ENCODE assay signal across 8 mouse cellular contexts in the genomic region with DNA sequence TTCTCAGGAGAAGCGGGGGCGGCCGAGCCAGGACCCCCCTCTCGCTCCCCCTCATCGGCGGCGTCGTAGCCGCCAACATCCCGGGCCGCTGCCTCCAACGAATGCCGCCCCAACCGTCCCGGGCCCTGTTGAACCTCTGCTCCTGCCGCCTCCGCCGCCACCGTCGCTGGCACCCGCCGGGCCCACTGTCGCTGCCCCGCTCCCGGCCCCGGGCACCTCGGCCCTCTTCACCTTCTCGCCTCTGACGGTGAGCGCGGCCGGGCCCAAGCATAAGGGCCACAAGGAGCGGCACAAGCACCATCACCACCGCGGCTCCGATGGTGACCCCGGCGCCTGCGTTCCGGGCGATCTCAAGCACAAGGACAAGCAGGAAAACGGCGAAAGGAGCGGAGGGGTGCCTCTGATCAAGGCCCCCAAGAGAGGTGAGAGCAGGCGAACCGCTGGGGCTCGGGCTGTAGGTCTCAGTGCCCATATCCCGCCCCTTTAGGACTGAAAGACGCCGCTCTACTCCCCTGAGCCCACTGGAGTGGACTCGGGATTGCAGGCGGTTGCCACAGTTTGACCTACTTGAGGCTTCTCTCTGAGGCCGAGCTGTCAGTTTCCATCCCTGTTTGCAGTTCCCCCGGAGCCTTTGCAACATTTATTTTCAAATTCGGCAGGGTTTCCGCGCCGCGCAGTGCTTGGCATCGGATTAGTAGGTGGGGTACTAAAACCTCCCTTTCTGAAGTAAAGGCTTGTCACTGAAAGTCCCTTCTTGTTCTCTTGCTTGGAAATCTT. TPM values are rescaled to one million over a fixed set of nuclear protein-coding genes. Genes with fewer than 3 reads are reported as not detected.
DNase-seq lines count a peak whose midpoint lies in the region; ATAC-seq and TF ChIP-seq lines count a peak whose summit lies in the region.

No protein-coding gene starts in this region.

- peak overlapping the region; percentile 95 for H3K27ac ChIP-seq in forebrain, embryonic 14.5 days (ENCODE audit: low read depth, low read length)
- peak overlapping the region; percentile 90 for H3K27ac ChIP-seq in hindbrain, embryonic 11.5 days (ENCODE audit: low read depth, low read length)
- peak overlapping the region; percentile 54 for H3K27ac ChIP-seq in small intestine, adult 2 months (ENCODE audit: insufficient read depth, low read depth, low read length)

- TF ChIP-seq POLR2A in small intestine, adult 2 months (IDR thresholded peaks at IDR 0.05; ENCODE audit: low read depth, low read length) = no peak

- H3K9ac ChIP-seq in forebrain, embryonic 14.5 days (ENCODE audit: low read length) = peak overlapping the region; percentile 94
- peak overlapping the region; percentile 95 for H3K9ac ChIP-seq in hindbrain, embryonic 11.5 days (ENCODE audit: low read depth, low read length)

- H3K36me3 ChIP-seq in forebrain, embryonic 14.5 days (ENCODE audit: control insufficient read depth, insufficient read depth, low read length) = no peaks in the 10 kb centered on the region
- no peaks in the 10 kb centered on the region for H3K36me3 ChIP-seq in hindbrain, embryonic 11.5 days (ENCODE audit: control insufficient read depth, insufficient read depth, low read length)
- peaks cover 11% of the 10 kb centered on the region for H3K36me3 ChIP-seq in megakaryocyte, embryonic 14.5 days (replicated peaks; ENCODE audit: low read length)
- no peaks in the 10 kb centered on the region for H3K36me3 ChIP-seq in small intestine, adult 2 months (ENCODE audit: control insufficient read depth, insufficient read depth, low read length)

- intact Hi-C loops in left cerebral cortex, postnatal 14 days (cut with DNase I) = loop anchor here (2.0 kb wide), 1 partner anchor 54 kb away; the partner anchor contains the start of gene Phtf1

- peaks cover 9% of the 10 kb centered on the region for H3K4me1 ChIP-seq in forebrain, embryonic 14.5 days (ENCODE audit: control insufficient read depth, insufficient read depth, low read length)
- peaks cover 2% of the 10 kb centered on the region; the same call in 1 of the 2 replicates for H3K4me1 ChIP-seq in hindbrain, embryonic 11.5 days (replicated peaks; ENCODE audit: control insufficient read depth, insufficient read depth, low read length)
- peaks cover 13% of the 10 kb centered on the region for H3K4me1 ChIP-seq in megakaryocyte, embryonic 14.5 days
- H3K4me1 ChIP-seq in small intestine, adult 2 months (ENCODE audit: control insufficient read depth, insufficient read depth, insufficient read length, low read length) = no peaks in the 10 kb centered on the region; the same call in 1 of the 2 replicates

- no peaks in the 10 kb centered on the region for H3K9me3 ChIP-seq in forebrain, embryonic 14.5 days (replicated peaks; ENCODE audit: control insufficient read depth, low read length)
- H3K9me3 ChIP-seq in hindbrain, embryonic 11.5 days (ENCODE audit: control insufficient read depth, low read length) = no peaks in the 10 kb centered on the region
- no peaks in the 10 kb centered on the region for H3K9me3 ChIP-seq in megakaryocyte, embryonic 14.5 days

- H3K4me3 ChIP-seq in forebrain, embryonic 14.5 days (ENCODE audit: low read depth, low read length) = peak overlapping the region; percentile 79
- H3K4me3 ChIP-seq in hindbrain, embryonic 11.5 days (ENCODE audit: low read depth, low read length) = peak overlapping the region; percentile 91
- peak overlapping the region; percentile 98 for H3K4me3 ChIP-seq in megakaryocyte, embryonic 14.5 days (replicated peaks)
- H3K4me3 ChIP-seq in small intestine, adult 2 months (ENCODE audit: low read depth, low read length) = peak overlapping the region; percentile 96

- H3K4me2 ChIP-seq in forebrain, embryonic 14.5 days (ENCODE audit: low read length) = peak overlapping the region; percentile 75
- H3K4me2 ChIP-seq in hindbrain, embryonic 11.5 days (replicated peaks; ENCODE audit: low read depth, low read length) = peak overlapping the region; percentile 68

- H3K27me3 ChIP-seq in forebrain, embryonic 14.5 days (replicated peaks; ENCODE audit: control insufficient read depth, insufficient read depth, low read length) = no peaks in the 10 kb centered on the region
- H3K27me3 ChIP-seq in hindbrain, embryonic 11.5 days (ENCODE audit: control insufficient read depth, insufficient read depth, low read length) = no peaks in the 10 kb centered on the region
- H3K27me3 ChIP-seq in megakaryocyte, embryonic 14.5 days (replicated peaks) = no peaks in the 10 kb centered on the region
- H3K27me3 ChIP-seq in small intestine, adult 2 months (ENCODE audit: control insufficient read depth, insufficient read depth, low read length) = no peaks in the 10 kb centered on the region

- no peak for TF ChIP-seq CTCF in small intestine, adult 2 months (IDR thresholded peaks at IDR 0.05; ENCODE audit: extremely low read depth, insufficient read length, insufficient replicate concordance, low read depth, low read length)

- peak; percentile 56 for ATAC-seq in forebrain, embryonic 14.5 days
- ATAC-seq in hindbrain, embryonic 11.5 days (ENCODE audit: low FRiP score) = peak; percentile 62

- WGBS in forebrain, embryonic 14.5 days = under 1% methylated on average over 55 of the region's 60 CpGs
- WGBS in hindbrain, embryonic 11.5 days = under 1% methylated on average over 58 of the region's 60 CpGs
- WGBS in small intestine, adult 2 months = under 1% methylated on average over 60 of the region's 60 CpGs

- DNase-seq in layer of hippocampus, adult 11-12 months (ENCODE audit: low spot score) = peak; percentile 48
- no peak for DNase-seq in layer of hippocampus, adult 9-10 months (ENCODE audit: low spot score)
- DNase-seq in adrenal gland, postnatal 25 days = peak; percentile 58
- DNase-seq in forebrain, embryonic 14.5 days (ENCODE audit: low spot score) = peak; percentile 42
- DNase-seq in hindbrain, embryonic 11.5 days (ENCODE audit: low spot score) = peak; percentile 72
- DNase-seq in left cerebral cortex, postnatal 14 days (ENCODE audit: low spot score in 2 of 2) = peak; percentile 39 to 40

RNA-seq across cellular contexts. Expression of gene Rsbn1, which starts 1.0 kb away (rescaled TPM):
- total RNA-seq in adrenal gland, postnatal 25 days (2021) = 17.7 and 20.2 TPM in 2 replicates
- 19.0 and 23.7 TPM in 2 replicates for polyA plus RNA-seq in forebrain, embryonic 14.5 days (2014; fragmentation: Nextera tagmentation; extraction: Ambion mirVana)
- 20.0 and 22.7 TPM in 2 replicates for polyA plus RNA-seq in hindbrain, embryonic 11.5 days (2014; fragmentation: Nextera tagmentation; extraction: Ambion mirVana)
- 10 to 100 TPM; 18.0 to 18.4 TPM for total RNA-seq in left cerebral cortex, postnatal 14 days (2021)
- polyA plus RNA-seq in megakaryocyte, embryonic 14.5 days (2012; ENCODE audit: insufficient read depth, low replicate concordance) = 9.0 and 18.1 TPM in 2 replicates
- polyA plus RNA-seq in small intestine, adult 2 months (2012; rRNA removed) = 1.2 and 2.7 TPM in 2 replicates

RNA-seq across cellular contexts. Expression of gene Phtf1, which starts 53.0 kb away (rescaled TPM):
- total RNA-seq in adrenal gland, postnatal 25 days (2021) = 19.6 and 21.9 TPM in 2 replicates
- 30.9 and 35.3 TPM in 2 replicates for polyA plus RNA-seq in forebrain, embryonic 14.5 days (2014; fragmentation: Nextera tagmentation; extraction: Ambion mirVana)
- 49.3 and 53.0 TPM in 2 replicates for polyA plus RNA-seq in hindbrain, embryonic 11.5 days (2014; fragmentation: Nextera tagmentation; extraction: Ambion mirVana)
- 10 to 100 TPM; 45.5 to 46.2 TPM for total RNA-seq in left cerebral cortex, postnatal 14 days (2021)
- 4.0 and 5.0 TPM in 2 replicates for polyA plus RNA-seq in megakaryocyte, embryonic 14.5 days (2012; ENCODE audit: insufficient read depth, low replicate concordance)
- 2.0 and 3.2 TPM in 2 replicates for polyA plus RNA-seq in small intestine, adult 2 months (2012; rRNA removed)

RNA-seq across cellular contexts. Expression of gene Ptpn22, which starts 55.3 kb away (rescaled TPM):
- 1.1 TPM in 1 of 2 replicates, not detected in the other for total RNA-seq in adrenal gland, postnatal 25 days (2021)
- polyA plus RNA-seq in forebrain, embryonic 14.5 days (2014; fragmentation: Nextera tagmentation; extraction: Ambion mirVana) = 0.17 and 0.49 TPM in 2 replicates
- polyA plus RNA-seq in hindbrain, embryonic 11.5 days (2014; fragmentation: Nextera tagmentation; extraction: Ambion mirVana) = 0.08 TPM in 1 of 2 replicates, not detected in the other
- under 1 TPM; 0.89 to 0.92 TPM for total RNA-seq in left cerebral cortex, postnatal 14 days (2021)
- 3.6 TPM in 1 of 2 replicates, not detected in the other for polyA plus RNA-seq in megakaryocyte, embryonic 14.5 days (2012; ENCODE audit: insufficient read depth, low replicate concordance)
- polyA plus RNA-seq in small intestine, adult 2 months (2012; rRNA removed) = 1.5 and 6.3 TPM in 2 replicates
